Mouse (Mus musculus) stomach, postnatal 0 days (tissue): ENCODE measurements at regions not wholly inside any gene's neighbourhood (a gene's known extent, or its start where the extent isn't known, plus 50 kb on each side); places are given as distances from the start of the nearest gene placed in this dataset.

Source experiments
- CTCF ChIP-seq: IDR thresholded peaks from 2 replicates; pipeline ENCODE4 v1.5.1; 2016; ENCODE audit warnings: antibody characterized with exemption, low read depth, mild to moderate bottlenecking, moderate library complexity
- EP300 ChIP-seq: optimal IDR thresholded peaks from 2 replicates; pipeline ENCODE3; 2016; ENCODE audit warnings: antibody characterized with exemption

- TF ChIP-seq CTCF (no peak), EP300 (no peak)
Observed at GRCm38 (mm10) chr3:38250552-38250951, 234.1 kb downstream of the Ankrd50 start.
